Mouse (Mus musculus) hindbrain, embryonic 13.5 days (tissue): ENCODE measurements at regions not wholly inside any gene's neighbourhood (a gene's known extent, or its start where the extent isn't known, plus 50 kb on each side); places are given as distances from the start of the nearest gene placed in this dataset.

Source experiments
- ATAC-seq: fragments of 200-750 bp; cut with Nextera tagmentation; 2 replicates; pipeline ENCODE4 v1.8.0; 2017; ENCODE audit warnings: moderate TSS enrichment; ENCODE audit not compliant: low FRiP score
- H3K27ac ChIP-seq: fragments of 300-500 bp; sonication (generic); 2 replicates; pipeline ENCODE4 v1.5.1; 2015; ENCODE audit warnings: inconsistent platforms, mild to moderate bottlenecking, moderate library complexity
- H3K27me3 ChIP-seq: fragments of 300-500 bp; sonication (generic); 2 replicates; pipeline ENCODE4 v1.6.1; 2015; ENCODE audit warnings: mild to moderate bottlenecking, inconsistent platforms
- H3K36me3 ChIP-seq: fragments of 300-500 bp; sonication (generic); 2 replicates; pipeline ENCODE4 v1.6.1; 2015; ENCODE audit warnings: mild to moderate bottlenecking, inconsistent platforms
- H3K4me1 ChIP-seq: fragments of 300-500 bp; sonication (generic); replicated peaks from 2 replicates; pipeline ENCODE4 v1.6.1; 2015; ENCODE audit warnings: inconsistent platforms
- H3K4me2 ChIP-seq: fragments of 300-500 bp; sonication (generic); 2 replicates; pipeline ENCODE4 v1.6.1; 2015; ENCODE audit warnings: inconsistent platforms, mild to moderate bottlenecking, moderate library complexity
- H3K4me3 ChIP-seq: fragments of 300-500 bp; sonication (generic); 2 replicates; pipeline ENCODE4 v1.5.1; 2015; ENCODE audit warnings: mild to moderate bottlenecking, inconsistent platforms
- H3K9ac ChIP-seq: fragments of 300-500 bp; sonication (generic); 2 replicates; pipeline ENCODE4 v1.6.1; 2015; ENCODE audit warnings: mild to moderate bottlenecking, inconsistent platforms
- H3K9me3 ChIP-seq: fragments of 300-500 bp; sonication (generic); 2 replicates; pipeline ENCODE4 v1.6.1; 2016; ENCODE audit warnings: inconsistent platforms
- WGBS: fragments of 180-500 bp; shearing (Covaris S2); methylation state at CpG from one replicate; pipeline ENCODE4 v1.1.7; 2015; 5-methylcytosine and 5-hydroxymethylcytosine counted together

GRCm38 (mm10) chr12:25159091-25159490, 62.2 kb upstream of the Id2 start:
- H3K4me1 ChIP-seq, result peaks cover 19% of the 10 kb centered on the region
- peaks cover 7% of the 10 kb centered on the region for H3K27me3 ChIP-seq
- no peak overlapping the region for H3K27ac ChIP-seq
- ATAC-seq, result no peak
- H3K4me3 ChIP-seq, result no peak overlapping the region
- no peak overlapping the region for H3K9ac ChIP-seq
- no peaks in the 10 kb centered on the region for H3K36me3 ChIP-seq
- 91% methylated on average over 6 of the region's 6 CpGs for WGBS
- no peaks in the 10 kb centered on the region for H3K9me3 ChIP-seq
- H3K4me2 ChIP-seq, result no peak overlapping the region

DNA sequence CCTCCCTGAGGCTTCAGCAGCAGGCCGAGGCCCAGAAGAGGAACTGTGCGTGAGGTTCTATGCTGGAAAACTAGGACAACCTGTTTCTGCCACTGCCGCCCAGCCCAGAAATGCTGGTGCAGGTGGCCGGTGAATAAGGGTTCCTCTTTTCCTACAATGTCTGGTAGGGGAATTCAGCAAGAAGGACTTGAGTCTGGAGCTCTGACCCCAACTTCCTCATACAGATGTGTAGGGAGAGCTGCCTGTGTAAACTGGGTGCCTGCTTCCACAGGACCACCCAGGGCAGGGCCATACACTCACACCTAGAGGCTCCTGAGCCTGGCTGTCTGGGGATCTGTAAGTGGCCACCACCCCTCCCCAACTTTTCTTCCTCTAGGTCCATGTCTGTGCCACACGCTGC, 60.3 kb upstream of the Id2 start:
- no peaks in the 10 kb centered on the region for H3K36me3 ChIP-seq
- no peak overlapping the region for H3K4me2 ChIP-seq
- H3K4me1 ChIP-seq, result peaks cover 10% of the 10 kb centered on the region; the same call in 1 of the 2 replicates
- no peak for ATAC-seq
- H3K9ac ChIP-seq, result no peak overlapping the region
- peaks cover 7% of the 10 kb centered on the region for H3K27me3 ChIP-seq
- WGBS, result 91% methylated on average over 5 of the region's 5 CpGs
- no peaks in the 10 kb centered on the region for H3K9me3 ChIP-seq
- H3K27ac ChIP-seq, result no peak overlapping the region
- H3K4me3 ChIP-seq, result no peak overlapping the region

- no peak overlapping the region for H3K4me2 ChIP-seq
- WGBS, result 72% methylated on average over 9 of the region's 9 CpGs
- no peak for ATAC-seq
These were observed 58.5 kb upstream of the Id2 start for GRCm38 (mm10) chr12:25155396-25155795.

GRCm38 (mm10) chr12:25148099-25148498, 51.2 kb upstream of the Id2 start:
- no peak for ATAC-seq
- Histone ChIP-seq H3K4me2 (no peak overlapping the region), H3K36me3 (no peaks in the 10 kb centered on the region), H3K4me1 (no peaks in the 10 kb centered on the region), H3K27me3 (no peaks in the 10 kb centered on the region), H3K9me3 (no peaks in the 10 kb centered on the region), H3K9ac (no peak overlapping the region), H3K4me3 (no peak overlapping the region), H3K27ac (no peak overlapping the region)
- 93% methylated on average over 6 of the region's 6 CpGs for WGBS

More at GRCm38 (mm10) chr12:25155396-25155795, 58.5 kb upstream of the Id2 start:
- H3K27me3 ChIP-seq, result peaks cover 7% of the 10 kb centered on the region
- no peaks in the 10 kb centered on the region for H3K9me3 ChIP-seq
- no peaks in the 10 kb centered on the region for H3K36me3 ChIP-seq
- no peaks in the 10 kb centered on the region for H3K4me1 ChIP-seq
- no peak overlapping the region for H3K9ac ChIP-seq
- no peak overlapping the region for H3K27ac ChIP-seq
- no peak overlapping the region for H3K4me3 ChIP-seq
